Mouse (Mus musculus): ENCODE data around the gene Grk5.

Grk5 gene

GRCm38 (mm10) chr19:61064386-61064785 lies 174.8 kb downstream of the Grk5 start:
- DNase-seq (ENCODE audit: low spot score in 2 of 2): no peak

GRCm38 (mm10) chr19:61065011-61065410 lies 175.5 kb downstream of the Grk5 start:
- no peak for DNase-seq (ENCODE audit: low spot score in 2 of 2)

GRCm38 (mm10) chr19:61078622-61079021 lies 189.1 kb downstream of the Grk5 start:
- no peak for DNase-seq (ENCODE audit: low spot score in 2 of 2)

DNA sequence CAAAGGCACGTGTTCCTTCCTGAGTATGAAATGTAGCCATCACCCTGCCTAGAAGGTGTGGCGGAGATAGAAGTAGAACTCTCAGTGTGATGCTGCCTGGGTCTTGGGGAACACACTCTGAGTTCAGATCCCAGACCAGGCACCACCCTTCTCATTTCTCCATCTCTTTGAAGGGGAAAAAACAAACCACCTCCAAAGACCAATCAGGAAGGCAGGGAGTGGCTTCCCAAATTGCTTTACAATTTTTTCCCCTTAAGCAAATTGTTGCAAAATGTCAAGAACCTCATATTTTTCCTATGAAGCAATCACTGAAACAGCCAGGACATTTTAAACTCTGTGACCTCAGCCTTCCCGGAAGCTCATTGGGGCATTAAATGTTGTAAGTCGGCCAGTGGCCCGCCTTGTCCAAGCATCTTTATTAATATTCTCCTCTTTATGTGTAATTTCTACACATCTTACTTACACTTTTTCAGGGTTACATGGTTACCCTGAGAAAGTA lies 190.8 kb downstream of the Grk5 start:
- DNase-seq (ENCODE audit: low spot score in 2 of 2): no peak

DNA sequence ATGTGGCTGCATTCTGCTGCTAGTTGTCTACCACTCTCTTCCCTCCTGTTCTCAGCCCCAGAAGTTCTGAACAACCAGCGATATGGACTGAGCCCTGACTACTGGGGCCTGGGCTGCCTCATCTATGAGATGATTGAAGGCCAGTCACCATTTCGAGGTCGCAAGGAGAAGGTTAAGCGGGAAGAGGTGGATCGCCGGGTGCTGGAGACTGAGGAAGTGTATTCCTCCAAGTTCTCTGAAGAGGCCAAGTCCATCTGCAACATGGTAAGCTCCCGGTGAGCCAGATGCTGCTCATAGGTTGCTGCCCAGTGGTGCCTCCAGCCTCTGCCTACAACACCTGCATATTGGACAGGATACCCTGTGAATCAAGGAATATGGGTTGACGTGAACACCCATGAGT lies 193.5 kb downstream of the Grk5 start:
- DNase-seq (ENCODE audit: low spot score in 2 of 2): no peak

DNA sequence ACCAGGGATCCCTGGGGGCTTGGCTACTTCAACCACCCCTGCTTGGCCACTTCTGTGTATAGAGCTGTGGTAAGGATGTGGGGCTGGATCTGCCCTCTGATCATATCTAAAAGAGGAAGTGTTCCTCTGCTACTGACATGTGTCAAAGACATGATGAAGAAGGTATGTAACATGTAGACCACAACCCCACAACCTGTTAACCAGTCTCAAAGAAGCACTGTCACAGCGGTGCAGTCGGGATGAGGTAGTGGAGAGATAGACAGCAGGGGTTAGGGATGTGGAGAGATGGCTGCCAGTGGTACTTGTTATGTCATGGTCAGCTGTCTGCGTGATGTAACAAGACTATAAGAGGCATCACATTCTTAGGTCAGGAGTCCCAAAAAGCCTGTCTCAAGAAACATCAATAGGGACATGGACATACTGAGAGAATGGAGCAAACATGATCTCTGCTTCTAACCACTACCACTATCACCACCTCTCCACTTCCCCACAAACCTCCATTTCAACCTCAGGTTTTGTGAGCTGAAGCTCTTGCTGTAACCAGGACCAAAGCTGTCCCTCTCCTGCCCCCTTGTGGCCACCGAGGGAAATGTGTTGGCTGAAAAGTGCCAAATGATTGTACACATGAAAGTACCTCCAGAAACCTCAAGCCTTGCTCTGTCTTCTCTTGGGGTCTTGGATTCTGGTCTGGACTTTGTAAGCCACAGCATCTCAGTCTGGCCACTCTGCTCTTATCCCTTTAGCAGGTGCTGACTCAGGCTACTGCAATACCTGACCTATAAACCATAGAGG lies 194.8 kb downstream of the Grk5 start:
- DNase-seq (ENCODE audit: low spot score in 2 of 2): peak; percentile 94 to 96

- no peak for DNase-seq (ENCODE audit: low spot score in 2 of 2)
Observed at GRCm38 (mm10) chr19:61085217-61085616, 195.7 kb downstream of the Grk5 start.

DNA sequence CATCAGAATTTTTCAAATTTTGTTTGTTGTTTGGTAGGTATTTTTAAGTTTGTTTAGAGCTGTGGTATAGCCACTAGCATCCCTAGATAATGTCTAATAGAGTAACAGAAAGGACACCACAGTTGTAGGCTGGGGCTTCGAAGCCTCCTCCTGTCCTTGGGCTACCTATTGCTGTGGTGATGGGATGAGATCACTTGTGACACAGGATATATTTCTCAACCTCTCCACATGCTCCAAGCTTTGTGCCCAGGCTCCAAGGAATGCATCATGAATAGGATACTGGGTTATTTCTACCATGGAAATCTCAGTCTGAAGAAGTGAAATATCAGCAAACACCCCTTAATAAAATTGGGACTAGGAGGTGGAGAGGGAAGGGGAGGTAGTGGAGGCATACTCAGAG lies 198.2 kb downstream of the Grk5 start:
- no peak for DNase-seq (ENCODE audit: low spot score in 2 of 2)

DNA sequence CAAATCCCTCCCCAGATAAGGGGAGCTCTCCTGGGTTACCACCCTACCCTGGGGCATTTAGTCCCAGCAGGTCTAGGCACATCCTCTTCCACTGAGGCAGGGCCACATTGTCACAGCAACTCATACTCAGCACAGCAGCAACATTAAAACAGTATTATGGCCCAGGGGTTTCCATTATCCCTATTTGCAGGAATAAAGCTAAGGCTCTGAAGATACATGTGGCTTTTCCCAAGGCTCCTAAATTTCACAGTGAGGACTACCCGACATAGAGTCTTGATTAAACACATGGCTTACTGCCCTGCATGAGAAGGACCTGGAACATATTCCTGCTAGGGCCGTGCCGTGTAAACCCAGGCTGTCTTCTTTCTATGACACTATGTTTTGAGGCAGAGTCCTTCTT lies 199.5 kb downstream of the Grk5 start:
- DNase-seq (ENCODE audit: low spot score in 2 of 2): no peak

DNA sequence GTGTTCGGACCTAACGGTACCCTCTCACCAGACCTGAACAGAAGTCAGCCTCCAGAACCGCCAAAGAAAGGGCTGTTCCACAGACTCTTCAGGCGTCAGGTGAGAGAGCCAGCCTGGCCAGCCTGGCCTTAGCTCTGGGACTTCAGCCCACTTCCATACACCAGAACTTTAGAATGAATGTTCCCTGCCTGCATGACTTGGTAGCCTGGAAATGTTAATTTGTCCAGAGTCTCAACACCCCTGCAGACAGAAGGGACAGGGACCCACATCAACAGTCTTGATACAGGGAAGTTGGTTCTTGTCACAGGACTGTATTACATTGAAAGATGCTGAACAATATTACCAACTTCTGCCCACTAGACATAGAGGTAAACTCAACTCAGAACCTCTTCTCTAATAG lies 201.0 kb downstream of the Grk5 start:
- no peak for DNase-seq (ENCODE audit: low spot score in 2 of 2)

DNA sequence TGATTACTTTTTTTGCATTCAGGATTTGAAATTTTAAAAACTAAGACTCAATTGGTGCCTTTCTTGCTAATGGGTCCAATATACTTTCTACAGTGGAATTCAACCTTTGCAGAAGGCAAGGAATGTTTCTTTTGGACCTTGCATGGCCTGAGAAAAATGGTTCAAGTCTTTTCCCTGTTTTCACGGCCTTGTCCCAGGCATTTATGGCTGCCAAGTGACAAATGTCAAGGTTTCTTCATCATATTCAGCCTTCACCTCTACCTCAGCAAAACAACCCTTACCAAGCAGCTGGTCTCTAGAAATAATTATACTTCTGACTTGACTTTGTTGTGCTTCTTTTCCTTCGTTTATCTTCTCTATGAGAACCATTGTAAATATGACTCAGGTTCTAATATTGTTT lies 207.2 kb downstream of the Grk5 start:
- no peak for DNase-seq (ENCODE audit: low spot score in 2 of 2)

DNA sequence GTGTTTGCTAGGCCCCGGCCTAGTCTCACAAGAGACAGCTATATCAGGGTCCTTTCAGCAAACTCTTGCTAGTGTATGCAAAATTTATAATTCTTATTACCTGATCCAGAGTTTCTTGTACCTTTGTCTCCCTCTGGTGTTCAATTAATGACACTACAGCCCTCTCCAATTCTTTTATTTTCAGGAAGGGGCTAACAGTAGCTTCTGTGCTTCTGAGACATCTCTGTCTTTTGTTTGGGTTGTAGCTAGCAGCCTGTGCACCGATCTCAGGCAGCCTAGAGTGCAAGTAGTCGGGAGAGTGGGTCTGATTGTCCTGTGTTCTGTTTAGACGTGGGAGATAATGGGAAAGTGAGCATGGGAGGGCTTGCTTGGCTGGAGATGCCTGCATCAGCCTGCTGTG lies 208.2 kb downstream of the Grk5 start:
- DNase-seq (ENCODE audit: low spot score in 2 of 2): no peak

DNA sequence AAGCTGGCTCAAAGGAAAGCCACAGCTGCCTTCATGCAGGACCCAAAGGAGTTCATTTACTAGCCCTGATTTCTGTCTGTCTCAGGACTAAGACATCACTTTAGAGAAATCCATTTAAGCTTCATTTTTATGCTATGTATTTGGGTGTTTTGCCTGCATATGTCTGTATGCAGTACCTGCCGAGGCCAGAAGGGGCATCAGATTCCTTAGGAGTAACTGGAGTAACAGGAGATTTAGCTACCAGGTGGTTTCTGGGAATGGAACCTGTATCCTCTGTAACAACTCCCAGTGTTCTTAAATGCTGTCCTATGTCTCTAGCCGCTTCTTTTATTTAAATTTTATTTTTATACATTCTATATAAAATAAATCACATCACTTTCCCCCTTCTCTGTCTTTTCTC lies 220.6 kb downstream of the Grk5 start:
- no peak for DNase-seq (ENCODE audit: low spot score in 2 of 2)

DNA sequence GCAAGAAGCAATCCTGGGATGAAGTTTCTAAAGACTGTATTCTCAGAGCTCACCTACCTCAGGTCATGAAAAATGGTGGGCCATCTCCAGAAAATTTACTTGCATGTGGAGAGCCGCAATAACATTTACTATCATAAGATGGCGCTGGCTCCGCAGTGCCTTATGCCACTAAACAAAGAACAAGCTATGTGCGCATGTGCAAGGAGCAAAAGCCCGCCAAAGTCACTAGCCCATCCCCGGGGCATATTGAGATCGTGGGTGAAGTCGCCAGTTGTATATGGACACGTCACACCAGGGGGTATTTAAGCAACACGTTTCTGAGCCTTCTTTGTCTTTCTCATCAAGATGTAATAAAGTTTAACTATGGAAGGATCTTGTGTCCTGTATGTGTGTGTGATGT lies 241.5 kb downstream of the Grk5 start:
- DNase-seq (ENCODE audit: low spot score in 2 of 2): no peak

DNA sequence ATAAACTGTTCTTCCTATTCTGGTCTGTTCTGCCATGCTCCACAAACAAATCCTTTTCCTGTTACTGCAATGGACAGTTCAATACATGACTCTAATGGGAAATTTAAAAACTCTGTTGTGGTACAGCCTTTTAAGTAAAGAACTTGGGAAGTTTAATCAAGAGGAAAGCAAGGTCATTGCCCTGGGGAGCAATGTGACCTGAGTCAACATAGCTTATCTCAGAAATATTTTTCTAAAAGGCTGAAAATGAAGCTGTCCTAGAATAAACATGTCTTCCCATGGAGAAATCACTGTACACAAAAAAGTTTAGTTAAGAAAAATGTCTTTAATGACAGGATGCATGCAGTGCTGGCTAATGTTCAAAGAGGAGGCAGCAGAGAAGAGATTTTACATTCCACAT lies 249.1 kb downstream of the Grk5 start:
- no peak for DNase-seq (ENCODE audit: low spot score in 2 of 2)

GRCm38 (mm10) chr19:61140342-61141206 lies 251.0 kb downstream of the Grk5 start, which contains the start of gene Zfp950:
Gene Zfp950 (minus strand): TSS chr19:61140840.
- DNase-seq (ENCODE audit: low spot score in 2 of 2): peak; percentile 55 to 70

- no peak for DNase-seq (ENCODE audit: low spot score in 2 of 2)
Observed at GRCm38 (mm10) chr19:61141299-61141698, 251.8 kb downstream of the Grk5 start.
